Mouse (Mus musculus) monocyte, adult 59 days (primary cell): ENCODE measurements around the gene Gm28827. TPM values are rescaled to one million over a fixed set of nuclear protein-coding genes. Genes with fewer than 3 reads are reported as not detected.

Source experiments
- total RNA-seq, 2 experiments: library from RNA; stranded (reverse); gene quantifications; one replicate each; pipeline ENCODE4 v1.2.4; 2023

Gm28827 gene
- not detected for total RNA-seq

DNA sequence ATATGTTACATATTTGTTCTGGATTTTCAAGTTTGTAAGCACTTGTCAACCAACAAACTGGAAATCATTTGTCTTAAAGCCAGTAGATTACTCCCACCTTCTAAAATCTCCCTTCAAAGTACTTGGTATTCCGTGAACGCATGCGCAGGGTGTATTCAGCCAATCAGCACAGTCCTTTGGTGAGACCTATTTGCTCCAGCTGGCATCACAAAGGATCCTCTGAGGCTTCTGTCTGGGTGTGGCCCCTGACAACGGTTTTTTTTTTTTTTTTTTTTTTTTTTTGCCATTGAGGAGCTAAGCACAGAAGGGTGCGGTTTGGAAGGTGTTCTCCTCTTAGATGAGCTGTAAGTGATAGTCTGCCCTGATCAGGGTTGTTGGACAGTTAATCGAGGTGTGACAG, at the start of gene Gm28827:
Gene Gm28827, plus strand, starts transcription at position 301 of the 400 bp plus-strand sequence.

